Mouse (Mus musculus): ENCODE data around the gene Zbtb25.

DNA sequence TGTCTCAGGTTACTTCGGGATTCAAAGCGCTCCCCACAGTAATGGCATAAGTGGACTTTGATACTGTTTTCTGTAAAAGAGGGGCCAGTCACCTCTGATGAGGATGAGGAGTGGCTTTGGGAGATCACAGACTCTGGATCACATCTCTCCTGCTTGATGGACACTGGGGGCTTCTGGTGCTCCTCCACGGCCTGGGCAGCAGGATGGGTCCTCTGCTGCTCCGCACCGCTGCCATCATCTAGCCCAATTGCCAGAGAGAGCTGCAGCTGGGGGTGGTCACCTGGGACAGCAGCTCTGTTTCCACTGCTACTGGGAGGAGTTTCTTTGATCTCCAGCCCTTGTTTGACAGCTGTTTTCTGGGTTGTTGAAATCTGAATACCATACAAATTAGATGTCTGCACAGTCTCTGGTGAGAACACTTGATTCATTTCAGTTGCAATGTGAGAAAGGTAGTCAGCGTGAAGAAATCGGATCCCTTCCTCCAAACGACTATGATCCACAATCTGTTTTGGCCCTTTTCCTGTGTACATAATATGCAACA, 19.7 kb downstream of the Zbtb25 start:
- TF ChIP-seq CTCF (IDR thresholded peaks at IDR 0.05; ENCODE audit: borderline replicate concordance, insufficient read depth, low read length) (no peak), POLR2A (IDR thresholded peaks at IDR 0.05; ENCODE audit: low read depth, low read length) (no peak)
